Mouse (Mus musculus) brain, embryonic 14.5 days (tissue): ENCODE results near the gene Caml.

Experiments used
- CTCF ChIP-seq: fragments of 200-500 bp; IDR thresholded peaks from 2 replicates; pipeline ENCODE4 v1.5.1; 2012; ENCODE audit warnings: inconsistent platforms, mild to moderate bottlenecking, moderate library complexity, borderline replicate concordance; ENCODE audit not compliant: insufficient read depth, insufficient read length; ENCODE audit errors: extremely low read depth
- POLR2A ChIP-seq: fragments of 200-500 bp; IDR thresholded peaks from 2 replicates; pipeline ENCODE4 v1.6.1; 2012; ENCODE audit warnings: mild to moderate bottlenecking, inconsistent platforms, borderline replicate concordance; ENCODE audit not compliant: poor library complexity, insufficient read depth, insufficient read length, severe bottlenecking; ENCODE audit errors: extremely low read depth

GRCm38 (mm10) chr13:55634639-55635127 is 11.9 kb downstream of the Caml start, which contains the start of gene Ddx46:
- TF ChIP-seq CTCF (peak; percentile 87), POLR2A (peak; percentile 50; the same call in 1 of the 2 replicates)
